Mouse (Mus musculus) neural tube, embryonic 12.5 days (tissue): ENCODE measurements around the gene Nfkbiz. TPM values are rescaled to one million over a fixed set of nuclear protein-coding genes. Genes with fewer than 3 reads are reported as not detected.
"Not testable (repeated sequence)": the region's sequence is repeated elsewhere in the genome, so short reads cannot be mapped to it uniquely, and the experiment has no call there.

Source experiments
- ATAC-seq: fragments of 200-750 bp; cut with Nextera tagmentation; 2 replicates; pipeline ENCODE4 v1.8.0; 2017; ENCODE audit warnings: low read depth, mild to moderate bottlenecking, moderate TSS enrichment, moderate library complexity; ENCODE audit not compliant: low FRiP score
- H3K27ac ChIP-seq: fragments of 300-500 bp; sonication (generic); 2 replicates; pipeline ENCODE4 v1.5.1; 2016
- H3K27me3 ChIP-seq: fragments of 300-500 bp; sonication (generic); replicated peaks from 2 replicates; pipeline ENCODE4 v1.6.1; 2016; ENCODE audit warnings: mild to moderate bottlenecking
- H3K36me3 ChIP-seq: fragments of 300-500 bp; sonication (generic); 2 replicates; pipeline ENCODE4 v1.6.1; 2016; ENCODE audit warnings: mild to moderate bottlenecking
- H3K4me1 ChIP-seq: fragments of 300-500 bp; sonication (generic); 2 replicates; pipeline ENCODE4 v1.6.1; 2016
- H3K4me2 ChIP-seq: fragments of 300-500 bp; sonication (generic); replicated peaks from 2 replicates; pipeline ENCODE4 v1.6.1; 2016; ENCODE audit warnings: mild to moderate bottlenecking
- H3K4me3 ChIP-seq: fragments of 300-500 bp; sonication (generic); 2 replicates; pipeline ENCODE4 v1.5.1; 2016
- H3K9ac ChIP-seq: fragments of 300-500 bp; sonication (generic); 2 replicates; pipeline ENCODE4 v1.6.1; 2016; ENCODE audit warnings: mild to moderate bottlenecking
- H3K9me3 ChIP-seq: fragments of 300-500 bp; sonication (generic); 2 replicates; pipeline ENCODE4 v1.6.1; 2016; ENCODE audit warnings: mild to moderate bottlenecking
- WGBS: fragments of 180-500 bp; shearing (Covaris S2); methylation state at CpG from one replicate; pipeline ENCODE4 v1.1.7; 2016; 5-methylcytosine and 5-hydroxymethylcytosine counted together
- polyA plus RNA-seq: library from polyadenylated mRNA; unstranded; fragments of >200 nt; fragmentation: Nextera tagmentation; extraction: Ambion mirVana; gene quantifications from 2 replicates; pipeline ENCODE4 v1.2.1, GENCODE M21; 2016

Gene Nfkbiz
- 1.7 and 2.3 TPM in 2 replicates for polyA plus RNA-seq

DNA sequence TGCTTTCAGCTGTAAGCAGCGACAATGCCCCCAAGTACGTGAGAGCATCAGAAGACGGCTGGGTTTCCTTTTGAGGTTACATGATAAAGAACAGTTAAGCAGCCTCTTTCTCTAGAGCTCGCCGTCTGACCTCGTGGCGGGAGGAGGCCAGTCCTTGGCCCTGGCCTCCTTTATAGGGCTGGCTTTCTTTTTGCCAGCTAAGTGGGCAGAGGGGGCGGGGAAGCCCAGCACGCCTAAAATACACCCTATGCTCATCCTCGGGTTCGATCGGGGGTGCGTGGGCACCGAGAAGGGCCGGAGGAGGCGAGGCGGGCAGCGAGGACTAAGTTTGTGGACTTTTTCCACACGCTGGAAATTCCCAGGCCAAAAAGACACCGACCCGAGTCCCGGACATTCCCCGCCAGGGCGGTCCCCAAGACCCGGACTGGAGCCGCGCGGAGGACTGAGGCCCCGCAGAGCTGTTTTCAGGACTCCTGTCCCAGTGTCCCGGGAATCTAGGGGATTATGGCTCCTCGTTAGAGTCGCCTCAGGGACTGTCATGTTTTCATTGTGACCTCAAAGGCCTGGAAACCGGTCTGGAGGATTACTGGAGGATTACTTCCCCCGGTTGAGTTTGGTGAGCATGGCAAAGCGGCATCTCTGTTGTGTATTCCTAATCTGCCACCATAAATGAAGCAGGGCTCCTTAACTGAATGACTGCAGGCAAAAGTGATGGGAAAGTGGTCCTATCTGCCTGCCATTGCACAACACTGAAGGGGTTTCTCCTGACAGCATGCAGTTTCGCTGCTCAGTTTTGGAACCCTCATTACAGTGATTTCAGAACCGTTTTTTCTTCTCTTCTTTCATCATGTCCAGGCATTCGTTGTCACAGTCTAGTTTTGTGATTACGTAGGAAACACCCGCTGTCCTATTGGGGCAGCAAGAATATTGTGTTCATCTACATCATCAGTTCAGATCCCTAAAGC is at the start of gene Nfkbiz:
TSS of gene Nfkbiz (minus strand) at position 390 of the 965 bp plus-strand sequence.
- H3K9ac ChIP-seq = peak within 1 kb of the TSS; percentile 78
- peaks cover 4% of the 10 kb centered on the region; the same call in 1 of the 2 replicates for H3K36me3 ChIP-seq
- H3K4me2 ChIP-seq = peak within 1 kb of the TSS; percentile 72
- H3K27me3 ChIP-seq = no peaks in the 10 kb centered on the region
- under 1% methylated on average over 40 of the region's 40 CpGs for WGBS
- H3K27ac ChIP-seq = no peak within 1 kb of the TSS; the same call in 1 of the 2 replicates
- peak within 1 kb of the TSS; percentile 60 for H3K4me3 ChIP-seq
- H3K9me3 ChIP-seq = no peaks in the 10 kb centered on the region
- H3K4me1 ChIP-seq = peaks cover 7% of the 10 kb centered on the region; the same call in 1 of the 2 replicates
- peak; percentile 94 for ATAC-seq

DNA sequence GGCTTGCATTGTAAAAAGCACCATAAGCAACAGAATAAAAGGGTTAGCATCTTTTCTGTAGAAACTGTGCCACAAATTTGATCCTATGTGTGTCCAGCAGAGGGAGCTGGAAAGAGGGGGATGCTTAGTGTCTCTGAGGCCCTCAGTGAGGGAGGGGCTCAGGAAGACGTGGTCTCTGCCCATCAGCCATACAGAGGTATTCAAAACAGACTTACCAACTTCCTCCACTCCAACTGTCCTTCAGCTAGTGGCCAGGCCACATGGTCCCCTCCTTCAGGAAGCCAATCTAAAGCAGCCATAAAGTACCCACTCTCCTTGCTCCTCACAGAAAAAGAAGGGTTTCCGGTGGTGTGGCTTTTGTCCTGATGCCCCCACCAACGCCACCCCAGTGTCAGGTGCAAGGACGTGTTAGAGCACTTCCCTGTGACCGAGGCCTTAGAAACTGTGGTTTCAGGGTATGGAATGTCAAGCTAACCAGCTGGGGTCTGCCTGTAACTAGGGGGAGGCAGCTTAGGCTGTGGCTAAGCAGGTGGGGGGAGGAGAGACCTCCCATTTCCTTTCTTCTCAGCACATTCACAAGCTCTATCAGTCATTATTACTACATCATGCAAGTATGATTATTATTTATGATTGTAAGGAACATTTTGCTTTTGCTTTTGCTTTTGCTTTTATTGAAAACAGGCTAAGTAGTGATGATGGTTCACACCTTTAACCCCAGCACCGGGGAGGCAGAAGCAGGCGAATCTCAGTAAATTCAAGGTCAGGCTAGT is 49.3 kb upstream of the Nfkbiz start:
- Histone ChIP-seq H3K27ac (no peak overlapping the region), H3K27me3 (no peaks in the 10 kb centered on the region), H3K4me1 (no peaks in the 10 kb centered on the region), H3K36me3 (no peaks in the 10 kb centered on the region; the same call in 1 of the 2 replicates), H3K4me2 (no peak overlapping the region), H3K4me3 (no peak overlapping the region), H3K9ac (no peak overlapping the region), H3K9me3 (no peaks in the 10 kb centered on the region)
- 62% methylated on average over 7 of the region's 7 CpGs for WGBS
- ATAC-seq = 0 out of 2 replicates have a peak, but pooled peaks have one; percentile 37

- H3K9ac ChIP-seq = no peak overlapping the region
- no peak for ATAC-seq
These were observed 45.5 kb upstream of the Nfkbiz start for GRCm38 (mm10) chr16:55884246-55884645.

GRCm38 (mm10) chr16:55876025-55876424 is 37.3 kb upstream of the Nfkbiz start:
- no peaks in the 10 kb centered on the region for H3K4me1 ChIP-seq
- H3K27me3 ChIP-seq = no peaks in the 10 kb centered on the region
- ATAC-seq = no peak
- no peaks in the 10 kb centered on the region for H3K36me3 ChIP-seq
- WGBS = 75% methylated on average over 6 of the region's 6 CpGs
- H3K27ac ChIP-seq = no peak overlapping the region
- H3K4me2 ChIP-seq = no peak overlapping the region
- H3K9me3 ChIP-seq = no peaks in the 10 kb centered on the region
- H3K4me3 ChIP-seq = no peak overlapping the region
- no peak overlapping the region for H3K9ac ChIP-seq

More at GRCm38 (mm10) chr16:55884246-55884645, 45.5 kb upstream of the Nfkbiz start:
- H3K9me3 ChIP-seq = no peaks in the 10 kb centered on the region
- no peaks in the 10 kb centered on the region for H3K27me3 ChIP-seq
- H3K27ac ChIP-seq = no peak overlapping the region
- H3K4me3 ChIP-seq = no peak overlapping the region
- no peak overlapping the region for H3K4me2 ChIP-seq
- WGBS = 84% methylated on average over 11 of the region's 11 CpGs
- H3K36me3 ChIP-seq = no peaks in the 10 kb centered on the region; the same call in 1 of the 2 replicates
- no peaks in the 10 kb centered on the region for H3K4me1 ChIP-seq

- no peaks in the 10 kb centered on the region for H3K4me1 ChIP-seq
- no peak overlapping the region for H3K9ac ChIP-seq
- no peak overlapping the region for H3K27ac ChIP-seq
- no peak overlapping the region for H3K4me2 ChIP-seq
- WGBS = 64% methylated on average over 4 of the region's 4 CpGs
- no peak overlapping the region for H3K4me3 ChIP-seq
- H3K27me3 ChIP-seq = no peaks in the 10 kb centered on the region
- no peaks in the 10 kb centered on the region for H3K9me3 ChIP-seq
- ATAC-seq = no peak
- H3K36me3 ChIP-seq = no peaks in the 10 kb centered on the region
These were observed 25.1 kb upstream of the Nfkbiz start for GRCm38 (mm10) chr16:55863832-55864231.

- no peaks in the 10 kb centered on the region for H3K36me3 ChIP-seq
- H3K4me1 ChIP-seq = no peaks in the 10 kb centered on the region
- H3K4me3 ChIP-seq = no peak overlapping the region
- no peaks in the 10 kb centered on the region for H3K27me3 ChIP-seq
- H3K9me3 ChIP-seq = no peaks in the 10 kb centered on the region
- WGBS = 28% methylated on average over 7 of the region's 7 CpGs
- ATAC-seq = peak; percentile 50; the same call in 1 of the 2 replicates
- H3K4me2 ChIP-seq = no peak overlapping the region
- H3K27ac ChIP-seq = no peak overlapping the region
- H3K9ac ChIP-seq = no peak overlapping the region
These were observed 24.6 kb upstream of the Nfkbiz start for GRCm38 (mm10) chr16:55863149-55863815.

- H3K36me3 ChIP-seq = no peaks in the 10 kb centered on the region
- no peak overlapping the region for H3K4me2 ChIP-seq
- no peak overlapping the region for H3K27ac ChIP-seq
- H3K4me3 ChIP-seq = no peak overlapping the region
- H3K9ac ChIP-seq = no peak overlapping the region
- H3K4me1 ChIP-seq = no peaks in the 10 kb centered on the region
- H3K27me3 ChIP-seq = no peaks in the 10 kb centered on the region
- WGBS = 89% methylated on average over 3 of the region's 3 CpGs
- ATAC-seq = no peak
- no peaks in the 10 kb centered on the region for H3K9me3 ChIP-seq
These were observed 22.4 kb upstream of the Nfkbiz start for GRCm38 (mm10) chr16:55861104-55861503.

DNA sequence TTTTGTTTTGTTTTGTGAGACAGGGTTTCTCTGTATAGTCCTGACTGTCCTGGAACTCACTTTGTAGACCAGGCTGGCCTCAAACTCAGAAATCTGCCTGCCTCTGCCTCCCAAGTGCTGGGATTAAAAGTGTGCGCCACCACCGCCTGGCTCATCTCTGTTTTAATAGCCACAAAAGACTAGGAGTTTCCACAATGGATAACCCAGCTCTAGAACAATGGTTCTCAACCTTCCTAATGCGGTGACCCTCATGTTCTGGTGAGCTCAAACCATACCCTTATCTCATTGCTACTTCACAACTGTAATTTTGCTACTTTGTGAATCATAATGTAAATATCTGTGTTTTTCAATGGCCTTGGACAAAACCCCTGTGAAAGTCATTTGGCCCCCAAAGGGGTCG is 20.7 kb upstream of the Nfkbiz start:
- WGBS = 94% methylated on average over 4 of the region's 4 CpGs
- not testable (repeated sequence) for H3K27me3 ChIP-seq, H3K9ac ChIP-seq, ATAC-seq, H3K4me2 ChIP-seq, H3K36me3 ChIP-seq, H3K4me1 ChIP-seq, H3K9me3 ChIP-seq, H3K4me3 ChIP-seq, H3K27ac ChIP-seq

- Histone ChIP-seq H3K9me3 (no peaks in the 10 kb centered on the region), H3K27me3 (no peaks in the 10 kb centered on the region), H3K9ac (no peak overlapping the region), H3K27ac (no peak overlapping the region), H3K4me3 (no peak overlapping the region), H3K36me3 (no peaks in the 10 kb centered on the region), H3K4me1 (no peaks in the 10 kb centered on the region), H3K4me2 (no peak overlapping the region)
- ATAC-seq = no peak
- 62% methylated on average over 6 of the region's 6 CpGs for WGBS
These were observed 19.8 kb upstream of the Nfkbiz start for GRCm38 (mm10) chr16:55858465-55858864.

DNA sequence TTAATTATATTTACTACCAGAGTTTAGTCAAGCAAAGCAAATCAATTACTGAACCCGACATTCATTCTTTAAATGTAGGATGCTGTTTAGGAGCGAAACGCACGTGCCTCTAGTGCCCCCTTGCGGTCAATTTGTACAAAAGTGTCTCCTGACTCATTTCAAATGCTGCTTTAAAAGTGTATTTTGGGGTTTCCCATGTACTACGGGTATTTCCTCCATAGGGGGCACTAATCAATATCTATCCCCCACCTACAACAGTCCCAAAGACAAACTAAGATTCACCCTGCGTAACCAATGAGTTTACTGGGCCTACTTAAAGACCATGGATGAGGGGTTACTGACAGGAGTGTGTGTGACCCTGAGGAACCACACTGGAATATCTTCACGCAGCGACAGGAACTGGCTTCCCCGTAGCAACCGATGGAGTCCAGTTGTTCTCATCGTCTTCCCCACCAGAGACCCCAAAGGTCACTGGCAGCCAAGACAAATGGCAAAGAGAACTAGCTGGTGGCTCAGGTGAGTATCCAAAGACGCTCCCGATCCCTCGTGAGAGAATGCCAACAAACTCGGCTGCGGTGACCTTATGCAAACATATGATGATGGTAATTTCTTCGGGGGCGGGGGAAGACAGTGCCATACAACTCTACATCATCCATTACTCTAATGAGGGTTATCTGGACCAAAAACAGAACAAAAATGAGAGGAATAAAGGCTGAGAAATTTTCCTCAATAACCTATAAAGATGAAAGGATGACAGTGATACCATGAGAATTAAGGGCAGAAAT is 14.4 kb upstream of the Nfkbiz start:
- no peak overlapping the region for H3K4me2 ChIP-seq
- no peaks in the 10 kb centered on the region for H3K36me3 ChIP-seq
- ATAC-seq = peak; percentile 86
- no peaks in the 10 kb centered on the region for H3K9me3 ChIP-seq
- 53% methylated on average over 19 of the region's 19 CpGs for WGBS
- no peaks in the 10 kb centered on the region for H3K27me3 ChIP-seq
- H3K4me3 ChIP-seq = no peak overlapping the region
- H3K9ac ChIP-seq = no peak overlapping the region
- no peaks in the 10 kb centered on the region for H3K4me1 ChIP-seq
- H3K27ac ChIP-seq = no peak overlapping the region

DNA sequence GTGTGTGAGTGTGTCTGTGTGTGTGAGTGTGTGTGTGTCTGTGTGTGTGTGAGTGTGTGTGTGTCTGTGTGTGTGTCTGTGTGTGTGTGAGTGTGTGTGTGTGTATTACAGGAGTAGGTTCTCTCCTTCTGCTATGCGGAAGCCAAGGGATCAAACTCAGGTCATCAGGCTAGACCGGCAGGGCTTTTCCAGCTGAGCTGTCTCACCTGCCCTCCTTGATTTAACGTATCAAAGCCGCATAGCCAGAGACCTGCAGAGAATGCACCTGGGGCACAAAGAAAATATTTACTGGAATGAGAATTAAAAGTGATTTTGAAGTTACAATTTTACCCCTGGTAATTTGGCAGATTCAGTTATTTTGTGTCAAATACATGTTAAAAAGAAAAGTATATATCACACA is 13.8 kb upstream of the Nfkbiz start:
- ATAC-seq = peak; percentile 67; the same call in 1 of the 2 replicates
- Histone ChIP-seq H3K36me3 (no peaks in the 10 kb centered on the region), H3K4me3 (no peak overlapping the region), H3K4me1 (no peaks in the 10 kb centered on the region), H3K9ac (no peak overlapping the region), H3K27ac (no peak overlapping the region), H3K4me2 (no peak overlapping the region), H3K27me3 (no peaks in the 10 kb centered on the region), H3K9me3 (no peaks in the 10 kb centered on the region)
- 29% methylated on average over 4 of the region's 4 CpGs for WGBS
